Mouse (Mus musculus) inflammation-experienced regulatory T-cells, adult 6 months (primary cell): ENCODE measurements at regions not wholly inside any gene's neighbourhood (a gene's known extent, or its start where the extent isn't known, plus 50 kb on each side); places are given as distances from the start of the nearest gene placed in this dataset.

Source experiments
- ATAC-seq: one replicate; pipeline ENCODE4 v1.8.0; 2017

DNA sequence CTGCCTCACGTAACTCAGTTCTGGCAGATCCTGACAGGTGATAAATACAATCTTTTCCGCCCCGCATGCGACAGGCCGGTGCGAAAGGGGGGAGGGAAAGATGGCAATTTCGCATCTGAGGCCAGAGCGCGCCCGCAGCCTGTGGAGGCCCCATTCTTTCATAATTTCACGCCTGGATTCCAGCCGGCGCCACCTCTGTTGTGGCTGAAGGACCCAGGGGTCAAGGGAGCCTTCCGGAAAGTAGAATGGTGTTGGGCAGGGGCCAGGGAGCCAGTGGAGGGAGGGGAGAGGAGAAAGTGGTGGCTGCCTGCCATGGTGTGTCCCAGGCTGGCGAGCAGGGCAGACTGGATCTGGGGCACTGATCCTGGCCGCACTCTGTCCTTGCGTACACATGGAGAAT lies 224.5 kb downstream of the Gm26897 start:
- no peak for ATAC-seq

DNA sequence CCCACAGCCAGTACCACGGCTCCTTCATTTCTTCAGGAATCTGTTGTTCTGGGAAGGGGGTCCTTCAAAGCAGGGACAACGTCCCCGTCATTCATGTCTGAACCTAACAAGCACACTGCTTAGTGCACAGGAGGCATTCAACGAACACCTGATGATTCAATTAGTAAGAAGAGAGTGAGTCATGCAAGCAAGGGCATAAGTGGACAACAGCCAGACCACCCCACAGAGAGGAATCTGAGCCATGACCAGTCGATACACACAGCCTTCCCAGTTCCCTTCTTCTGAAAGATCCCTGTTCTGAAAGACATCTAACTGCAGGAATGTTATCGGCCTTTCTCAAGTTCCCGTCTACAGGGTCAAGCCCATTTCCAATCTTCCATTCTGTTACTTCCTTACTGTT lies 231.6 kb downstream of the Gm26897 start:
- ATAC-seq, result no peak

DNA sequence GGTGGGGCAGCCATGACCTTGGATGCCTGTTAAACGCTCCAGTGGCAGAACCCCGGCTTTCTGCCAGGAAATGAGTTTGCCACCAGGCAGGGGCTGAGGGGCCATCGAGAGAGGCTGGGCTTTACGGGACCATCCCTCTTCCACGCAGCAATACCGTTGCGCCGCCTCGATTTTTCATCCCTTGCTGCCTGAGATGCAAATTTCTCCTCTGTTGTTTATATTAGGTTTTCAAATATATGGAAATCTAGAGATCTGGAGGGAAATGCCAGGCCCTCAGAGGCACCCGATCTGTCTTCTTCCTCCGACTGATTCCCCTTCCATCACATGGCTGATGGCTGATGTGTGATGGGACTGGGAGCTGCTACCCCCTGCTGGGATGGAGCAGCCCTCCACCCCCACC lies 234.4 kb downstream of the Gm26897 start:
- ATAC-seq, result no peak

DNA sequence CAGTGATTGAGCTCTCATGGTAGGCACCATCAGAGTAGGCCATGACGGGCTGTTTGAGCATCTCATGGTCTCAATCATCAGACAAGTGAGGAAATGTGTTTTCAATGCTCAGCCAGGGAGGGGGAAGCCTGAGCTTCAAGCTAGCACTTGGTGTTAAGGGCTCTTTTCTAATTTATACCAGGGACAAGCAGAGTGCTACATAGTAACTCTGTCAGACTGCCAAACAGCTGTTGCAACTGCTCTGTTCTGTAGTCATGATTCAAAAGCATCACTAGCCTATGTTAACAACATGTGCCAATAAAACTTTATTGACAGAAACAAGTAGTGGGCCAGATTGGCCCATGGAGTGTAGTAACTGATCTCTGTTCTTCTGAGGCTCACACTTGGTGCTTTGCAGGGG lies 235.0 kb downstream of the Gm26897 start:
- no peak for ATAC-seq

DNA sequence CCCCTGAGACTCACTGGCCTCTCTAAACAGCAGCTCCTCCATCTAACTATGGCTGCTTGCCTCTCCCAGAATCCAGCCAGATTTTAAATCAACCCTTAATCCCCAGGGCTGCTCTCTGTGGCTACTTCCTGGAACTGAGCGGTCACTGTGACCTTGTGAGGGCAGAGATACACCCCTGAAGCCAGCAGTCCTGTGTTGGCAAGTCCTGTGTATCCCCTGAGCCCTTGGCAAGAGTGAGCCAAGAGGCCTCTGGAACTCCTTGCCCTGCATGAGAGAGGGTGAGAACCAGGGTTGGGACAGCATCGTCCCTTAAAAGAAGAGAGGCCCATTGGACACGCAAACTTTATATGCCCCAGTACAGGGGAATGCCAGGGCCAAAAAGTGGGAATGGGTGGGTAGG lies 237.5 kb downstream of the Gm26897 start:
- no peak for ATAC-seq

DNA sequence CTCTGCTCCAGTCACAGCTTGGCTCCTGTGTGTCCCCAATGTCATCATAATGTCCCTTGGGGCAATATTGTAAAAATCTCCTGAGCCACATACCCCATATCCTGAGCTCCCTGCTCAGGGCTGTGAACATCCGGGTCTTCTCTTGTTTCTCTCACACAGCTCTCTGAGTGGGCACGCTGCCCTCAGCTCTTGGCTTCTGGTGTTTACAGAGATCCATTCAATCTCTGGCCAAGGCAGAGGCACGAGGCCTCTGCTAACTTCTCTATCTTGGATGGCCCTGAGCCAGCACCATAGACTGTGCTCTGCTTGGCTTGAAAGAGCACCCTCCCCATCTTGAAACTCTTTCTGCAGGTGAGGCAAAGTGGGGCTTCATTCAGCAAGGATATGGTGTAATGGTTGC lies 238.2 kb downstream of the Gm26897 start:
- ATAC-seq, result no peak

DNA sequence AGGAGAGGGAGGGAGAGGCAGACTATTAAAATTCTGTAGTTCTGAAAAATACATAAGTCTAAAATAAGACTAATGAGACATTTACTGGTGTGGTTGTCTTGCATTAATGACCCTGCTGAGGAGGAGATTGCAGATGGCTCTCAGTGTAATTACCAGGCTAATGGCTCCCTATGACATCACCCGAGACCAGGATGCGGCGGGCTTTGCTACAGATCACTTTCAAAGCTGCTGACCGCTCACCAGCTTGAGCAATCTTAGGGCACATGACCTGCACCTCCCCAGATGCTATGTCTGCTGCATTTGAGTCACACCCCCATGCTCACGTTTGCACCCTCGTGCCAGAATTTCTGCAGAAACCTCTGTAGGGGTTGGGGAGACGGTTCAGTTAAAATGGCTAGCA lies 242.0 kb downstream of the Gm26897 start:
- ATAC-seq, result no peak

DNA sequence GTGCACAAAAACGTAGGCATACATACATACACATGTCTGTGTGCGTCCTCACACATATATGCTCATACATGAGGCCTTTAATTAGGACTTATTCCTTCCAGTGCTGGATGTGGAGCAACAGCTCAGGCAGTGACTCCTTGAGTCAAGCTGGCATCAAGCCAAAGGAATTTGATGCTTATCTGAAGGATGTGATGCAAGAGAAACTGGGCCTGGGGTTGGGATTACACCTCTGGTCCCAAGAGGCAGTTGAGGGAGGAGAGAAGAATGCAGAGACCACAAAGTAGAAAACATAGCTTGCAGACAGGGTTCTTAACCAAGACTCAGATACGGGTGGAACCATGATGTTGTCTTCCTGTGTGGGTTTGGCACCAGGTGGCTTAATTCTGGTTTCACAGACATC lies 245.9 kb downstream of the Gm26897 start:
- no peak for ATAC-seq

DNA sequence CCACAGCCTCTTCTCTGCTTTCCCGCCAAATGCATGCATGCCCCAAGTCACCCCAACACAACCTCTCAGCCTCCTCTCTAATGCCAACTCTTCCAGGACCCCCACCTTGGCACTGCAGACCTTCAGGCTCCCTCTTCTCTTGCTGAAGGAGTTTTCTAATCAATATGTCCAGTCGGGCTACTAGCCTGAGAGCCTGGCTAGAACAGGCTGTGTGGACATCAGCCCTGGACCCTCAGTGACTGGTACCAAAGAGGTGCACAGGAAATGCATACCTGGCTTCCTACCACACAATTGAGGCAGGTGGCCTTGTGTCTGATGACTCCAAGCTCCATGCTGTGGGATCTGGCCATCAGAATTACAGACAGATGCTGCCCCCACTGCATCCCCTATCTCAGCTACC lies 248.4 kb downstream of the Gm26897 start:
- ATAC-seq, result no peak

DNA sequence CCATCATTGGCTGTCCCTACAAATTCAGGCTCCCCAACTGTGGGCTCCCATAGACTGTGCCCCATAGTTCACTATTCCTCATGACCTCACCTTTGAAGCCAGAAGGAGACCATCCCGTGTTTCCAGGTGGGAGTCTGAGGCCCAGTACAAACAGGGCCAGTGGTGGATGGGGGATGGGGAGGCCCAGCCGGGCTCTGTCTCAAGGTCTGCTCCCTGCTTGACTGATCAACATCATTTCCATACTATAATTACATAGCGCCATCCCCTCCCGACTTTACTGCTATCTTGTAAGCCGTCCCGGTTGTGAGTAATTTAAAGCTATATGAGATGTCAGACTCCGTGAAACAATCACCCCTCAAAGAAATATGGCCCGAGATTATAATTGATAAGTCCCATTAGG lies 252.3 kb downstream of the Gm26897 start:
- no peak for ATAC-seq

DNA sequence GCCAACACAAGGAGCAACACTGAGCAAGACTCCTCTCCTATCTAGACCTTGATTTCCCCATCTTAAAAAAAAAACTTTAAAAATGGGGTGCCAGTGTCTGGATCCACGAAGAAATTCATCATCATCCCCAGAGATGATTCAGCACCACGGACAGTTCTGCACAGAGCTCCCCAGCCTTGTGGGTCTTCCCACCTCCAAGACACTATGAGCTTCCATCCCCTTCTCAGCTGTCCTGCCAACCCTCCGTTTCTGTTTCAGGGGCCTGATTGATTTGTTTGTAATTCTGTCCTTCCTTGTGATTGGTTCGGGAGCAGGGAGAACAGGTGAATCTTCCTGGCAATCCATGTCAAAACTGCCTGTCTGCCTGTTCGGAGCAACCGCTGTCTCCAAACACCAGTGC lies 253.3 kb downstream of the Gm26897 start:
- no peak for ATAC-seq

DNA sequence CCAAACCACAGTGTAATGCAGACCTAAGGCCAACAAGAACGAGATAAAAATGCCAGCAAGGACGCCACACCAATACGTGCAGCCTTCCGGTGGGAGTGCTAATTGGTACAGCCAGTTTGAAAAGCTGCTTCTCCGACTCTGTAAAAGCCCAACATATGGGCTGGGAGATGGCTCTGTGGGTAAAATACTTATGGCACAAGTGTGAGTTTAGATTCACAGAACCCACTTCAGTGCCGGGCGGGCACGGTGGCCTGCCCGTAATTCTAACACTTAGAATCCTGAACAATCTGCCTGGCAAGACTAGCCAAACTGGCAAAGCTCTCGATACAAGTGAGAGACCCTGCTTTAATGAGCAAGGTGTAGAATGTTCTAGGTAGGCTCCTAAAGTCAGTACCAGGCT lies 258.1 kb downstream of the Gm26897 start:
- no peak for ATAC-seq

DNA sequence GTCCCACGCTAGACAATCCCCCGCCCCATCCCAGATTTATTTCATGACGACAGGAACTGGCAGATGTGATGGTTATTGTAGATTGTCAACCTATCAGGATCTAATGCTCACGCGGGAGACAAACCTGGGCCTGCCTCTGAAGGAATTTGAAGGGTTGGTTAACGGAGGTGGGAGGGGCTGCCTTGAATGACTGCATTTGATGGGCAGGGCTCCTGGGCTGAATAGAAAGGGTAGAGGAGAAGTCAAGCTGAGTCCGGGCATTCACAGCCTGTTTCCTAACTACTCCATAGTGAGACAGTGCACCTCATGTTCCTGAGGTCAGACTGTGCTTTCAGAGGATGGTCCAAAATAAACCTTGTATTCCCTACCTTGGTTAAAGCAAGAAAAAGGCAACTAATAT lies 259.1 kb downstream of the Cryba4 start:
- no peak for ATAC-seq

DNA sequence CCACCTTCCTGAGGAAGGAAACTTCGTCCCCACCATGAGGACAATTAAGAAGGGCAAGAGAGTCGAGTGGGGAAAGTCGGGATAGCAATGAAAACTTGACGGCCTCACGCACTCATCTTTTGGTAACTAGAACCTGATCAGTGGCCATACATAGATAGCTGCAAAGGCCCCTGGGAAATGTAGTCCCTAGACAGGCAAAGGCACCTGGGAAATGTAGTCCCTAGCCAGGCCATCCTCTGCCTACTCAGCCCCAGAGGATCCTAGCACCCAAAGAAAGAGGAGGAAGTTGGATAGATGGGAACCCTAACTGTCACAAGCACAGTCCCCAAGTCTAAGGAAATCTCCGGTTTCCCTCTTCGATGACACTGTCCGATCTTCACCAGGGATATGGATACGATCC lies 258.4 kb downstream of the Cryba4 start:
- no peak for ATAC-seq

DNA sequence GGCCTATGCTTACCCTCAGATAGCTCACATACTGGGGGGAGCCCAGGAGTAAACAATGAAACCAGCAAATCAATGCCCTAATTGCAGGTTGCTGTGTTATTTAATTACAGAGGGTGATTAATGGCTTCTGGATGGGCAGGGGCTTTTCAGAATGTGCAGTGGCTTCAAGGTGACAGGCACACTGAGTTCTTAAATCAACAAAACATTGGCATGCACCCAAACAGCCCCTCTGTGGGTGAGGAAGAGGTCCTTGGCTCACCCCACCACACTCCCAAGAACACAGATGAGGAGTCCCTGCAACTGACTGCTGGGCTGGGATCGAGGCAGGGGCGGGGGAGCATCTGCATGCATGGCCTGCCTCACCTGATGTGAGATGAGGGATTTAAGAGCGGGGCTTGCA lies 255.5 kb downstream of the Cryba4 start:
- ATAC-seq, result no peak

DNA sequence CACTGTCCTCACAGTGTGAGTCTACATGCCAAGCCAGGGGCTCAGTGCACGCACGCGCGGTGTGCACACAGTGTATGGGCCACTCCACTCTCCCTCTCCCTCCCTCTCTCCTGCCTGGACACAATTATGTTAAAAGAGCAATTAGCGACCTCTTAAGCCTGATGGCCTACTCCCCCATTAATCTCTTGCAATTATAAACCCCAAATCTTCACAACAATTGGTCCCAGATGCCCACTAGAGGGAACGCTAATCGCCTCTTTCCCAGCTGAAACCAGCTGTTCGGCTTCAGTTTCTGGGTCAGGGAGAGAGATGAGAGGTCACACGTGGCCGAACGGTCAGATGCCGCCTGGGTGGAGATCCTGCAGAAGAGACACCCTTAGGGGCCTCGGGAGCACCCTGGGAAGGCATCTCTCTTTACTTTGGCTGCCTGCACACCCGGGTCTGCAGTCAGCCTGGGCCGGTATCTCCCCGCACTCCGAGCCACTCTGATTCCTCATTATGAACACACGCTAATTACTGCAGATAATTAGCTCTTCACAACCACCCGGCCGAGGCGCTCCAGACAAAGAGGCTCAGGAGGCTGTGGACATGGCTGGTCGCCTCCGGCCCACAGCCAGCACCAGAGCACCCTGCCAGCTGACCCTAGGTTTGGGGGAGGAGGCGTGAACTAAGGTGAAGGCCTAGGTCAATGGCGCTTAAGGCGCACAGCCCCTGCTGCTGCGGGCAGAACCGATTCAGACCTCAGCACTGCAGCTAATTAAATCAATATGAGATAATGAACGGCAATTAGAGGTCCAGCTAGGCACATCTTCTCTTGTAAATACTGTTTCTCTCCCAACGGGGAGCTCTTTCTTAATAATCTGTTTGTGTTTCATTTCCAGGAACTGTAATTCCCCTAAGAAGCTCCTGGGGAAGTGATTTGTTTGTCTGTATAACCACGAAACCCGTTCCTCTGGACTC lies 250.3 kb downstream of the Cryba4 start:
- no peak for ATAC-seq

DNA sequence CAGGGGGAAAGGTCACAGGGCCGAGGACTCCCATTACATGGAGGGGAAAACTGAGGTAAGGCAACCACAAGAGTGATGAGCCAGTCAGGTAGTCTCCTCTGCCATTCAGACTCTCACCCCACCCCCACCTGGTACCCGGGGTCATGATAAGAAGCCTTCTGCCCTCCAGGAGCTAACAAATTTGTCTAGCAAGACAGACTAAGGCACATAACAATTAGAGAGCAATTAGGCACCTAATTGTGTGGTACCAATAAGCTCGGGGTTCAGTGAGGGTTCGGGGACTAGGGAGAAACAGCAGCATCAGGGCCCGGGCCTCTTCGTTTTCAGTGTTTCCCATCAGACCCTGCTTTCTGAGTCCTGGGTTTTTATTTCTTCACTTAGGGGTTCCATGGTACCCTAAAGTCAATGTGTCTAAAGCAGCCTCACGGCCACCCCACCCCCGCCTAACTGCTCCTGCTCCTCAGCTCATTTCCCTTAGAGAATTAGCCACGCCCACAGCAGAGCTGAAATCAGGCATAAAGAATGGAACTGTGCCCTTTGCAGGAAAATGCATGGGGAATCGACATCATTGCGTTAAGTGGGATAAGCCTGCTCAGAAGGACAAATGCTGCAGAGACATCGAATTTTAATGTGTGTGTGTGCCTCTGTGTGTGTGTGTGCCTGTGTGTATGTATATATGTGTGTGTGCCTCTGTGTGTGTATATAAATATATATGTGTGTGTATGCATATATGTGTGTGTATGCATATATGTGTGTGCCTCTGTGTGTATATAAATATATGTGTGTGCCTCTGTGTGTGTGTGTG lies 249.3 kb downstream of the Cryba4 start:
- ATAC-seq, result no peak

DNA sequence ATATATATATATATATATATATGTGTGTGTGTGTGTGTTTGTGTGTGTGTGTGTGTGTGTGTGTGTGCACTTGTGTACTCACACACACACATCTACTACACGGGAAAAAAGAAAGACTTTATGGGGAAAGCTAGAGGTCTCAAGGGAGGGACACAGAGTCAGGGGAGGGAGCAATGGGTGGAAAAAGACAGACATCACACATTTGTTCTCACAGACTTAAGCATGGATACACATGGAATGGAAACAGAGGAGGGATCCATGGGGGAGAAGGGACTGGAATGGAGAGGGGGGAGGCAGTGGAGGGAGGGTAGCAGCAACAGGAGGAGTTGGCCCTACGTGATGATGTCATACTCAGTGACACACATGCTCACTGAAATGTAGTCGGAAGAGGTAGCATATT lies 248.3 kb downstream of the Cryba4 start:
- no peak for ATAC-seq

DNA sequence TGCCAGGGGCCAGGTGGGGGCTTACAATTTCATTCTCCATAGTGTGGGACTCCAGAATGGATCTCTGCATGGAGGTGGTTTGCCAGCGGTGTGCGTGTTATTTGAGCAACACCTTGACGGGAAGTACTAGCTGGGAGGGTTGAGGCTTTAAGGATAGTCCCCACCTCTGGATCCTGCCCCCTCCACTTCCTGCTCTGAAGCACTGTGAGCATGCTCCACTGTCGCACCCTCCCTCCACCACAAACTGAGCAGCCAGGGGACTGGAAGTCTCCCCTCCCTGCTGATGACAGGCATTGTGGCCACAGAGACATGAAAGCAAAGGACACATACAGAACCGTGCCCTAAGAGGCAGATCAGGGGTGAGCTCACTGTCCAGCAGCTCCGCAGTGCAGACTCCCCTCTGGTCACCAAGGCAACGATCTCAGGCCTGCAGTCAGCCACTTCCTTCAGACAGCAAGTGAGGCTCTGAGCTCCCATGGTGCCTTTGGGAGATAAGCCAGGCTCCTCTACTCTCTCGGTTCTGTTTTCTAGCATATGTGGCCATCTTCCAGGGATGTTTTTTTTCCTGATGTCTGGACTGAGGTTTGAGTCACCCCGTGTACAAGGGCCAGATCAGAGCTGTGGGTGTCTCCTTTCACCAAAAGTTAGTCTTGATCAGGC lies 239.7 kb downstream of the Cryba4 start:
- ATAC-seq, result no peak

DNA sequence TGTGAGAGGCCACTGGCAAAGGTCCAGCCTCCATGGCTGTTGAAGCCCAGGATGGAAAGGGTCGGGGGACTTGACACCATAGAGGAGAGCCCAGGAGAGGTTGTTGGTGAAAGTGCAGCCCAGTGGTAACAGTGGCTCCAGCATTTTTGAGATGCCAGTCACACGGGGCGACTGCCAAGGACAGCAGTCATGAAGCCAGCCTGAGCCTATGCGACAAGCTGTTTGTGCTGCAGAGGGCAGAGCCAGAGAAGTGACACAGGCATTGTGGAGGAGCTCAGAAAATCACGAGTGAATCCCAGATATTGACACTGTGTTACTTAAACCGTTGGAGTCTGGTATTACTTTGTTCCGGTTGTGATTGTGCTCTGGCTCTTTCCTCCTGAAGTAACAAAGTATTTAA lies 233.4 kb downstream of the Cryba4 start:
- ATAC-seq, result no peak

DNA sequence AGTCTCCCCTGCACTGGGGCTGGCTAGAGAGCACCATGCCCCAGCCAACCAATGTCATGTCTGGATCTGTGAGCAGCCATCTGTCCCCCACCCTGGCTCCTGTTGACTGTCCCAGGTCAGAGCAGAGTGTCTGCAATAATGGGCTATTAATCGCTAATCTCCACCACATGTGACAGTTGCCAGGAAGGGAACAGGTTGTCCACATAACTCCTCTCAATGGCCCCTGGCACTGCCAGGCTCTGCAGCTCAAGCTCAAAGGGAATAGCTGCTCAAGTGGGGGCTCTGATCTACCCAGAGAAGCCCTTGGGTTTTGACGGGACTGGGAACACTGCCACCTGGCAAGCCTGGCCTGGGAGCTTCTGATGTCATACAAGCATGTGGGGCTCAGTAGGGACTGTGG lies 231.4 kb downstream of the Cryba4 start:
- ATAC-seq, result no peak

DNA sequence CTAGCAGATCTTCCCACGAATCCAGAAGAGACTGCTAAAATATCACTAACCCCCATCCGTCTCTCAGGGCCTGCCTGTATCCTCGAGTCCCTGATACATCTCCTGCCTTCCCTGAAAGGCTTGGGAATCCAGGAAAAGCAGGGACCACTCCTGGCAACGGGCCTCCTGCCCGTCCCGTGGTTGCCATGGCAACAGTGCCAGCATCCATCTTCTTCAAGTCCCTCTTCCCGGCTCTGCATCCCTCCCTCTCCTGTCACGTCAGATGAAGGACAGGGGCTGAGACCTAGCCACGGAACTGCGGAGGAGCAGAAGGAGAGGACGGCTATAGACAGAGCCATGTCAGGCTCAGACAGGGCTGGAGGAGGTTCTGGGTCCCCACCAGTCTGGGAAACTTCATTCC lies 222.4 kb downstream of the Cryba4 start:
- ATAC-seq, result no peak

DNA sequence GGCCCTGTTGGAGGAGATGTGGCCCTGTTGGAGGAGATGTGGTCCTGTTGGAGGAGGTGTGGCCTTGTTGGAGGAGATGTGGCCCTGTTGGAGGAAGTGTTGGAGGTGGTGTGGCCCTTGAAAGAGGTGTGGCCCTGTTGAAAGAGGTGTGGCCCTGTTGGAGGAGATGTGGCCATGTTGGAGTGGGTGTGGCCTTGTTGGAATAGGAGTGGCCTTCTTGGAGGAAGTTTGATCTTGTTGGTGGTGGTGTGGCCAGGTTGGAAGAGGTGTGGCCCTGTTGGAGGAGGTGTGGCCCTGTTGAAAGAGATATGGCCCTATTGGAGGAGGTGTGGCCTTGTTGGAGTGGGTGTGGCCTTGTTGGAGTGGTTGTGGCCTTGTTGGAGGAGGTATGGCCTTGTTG lies 220.3 kb downstream of the Cryba4 start:
- ATAC-seq, result no peak

DNA sequence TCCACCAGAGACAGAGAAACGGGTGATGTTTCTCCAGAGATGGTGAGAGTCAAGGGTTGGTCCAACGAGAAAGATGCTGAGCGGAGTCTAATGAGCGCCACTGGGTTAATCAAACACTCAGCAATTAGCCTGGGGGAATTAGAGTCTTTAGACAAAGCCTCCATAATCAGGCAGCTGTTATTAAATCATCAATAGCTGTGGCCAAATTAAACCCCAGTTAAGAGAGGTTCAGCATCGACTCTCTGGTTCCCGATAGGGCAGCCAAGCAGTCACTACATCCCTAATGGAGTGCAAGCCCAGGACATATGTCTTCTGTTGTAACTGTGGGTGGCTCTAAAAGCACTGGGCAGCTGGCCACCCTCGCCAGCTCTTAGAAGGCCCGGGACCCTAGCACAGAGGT lies 216.9 kb downstream of the Cryba4 start:
- ATAC-seq, result no peak
